ENCODE assay signal across 18 mouse cellular contexts in the genomic region with DNA sequence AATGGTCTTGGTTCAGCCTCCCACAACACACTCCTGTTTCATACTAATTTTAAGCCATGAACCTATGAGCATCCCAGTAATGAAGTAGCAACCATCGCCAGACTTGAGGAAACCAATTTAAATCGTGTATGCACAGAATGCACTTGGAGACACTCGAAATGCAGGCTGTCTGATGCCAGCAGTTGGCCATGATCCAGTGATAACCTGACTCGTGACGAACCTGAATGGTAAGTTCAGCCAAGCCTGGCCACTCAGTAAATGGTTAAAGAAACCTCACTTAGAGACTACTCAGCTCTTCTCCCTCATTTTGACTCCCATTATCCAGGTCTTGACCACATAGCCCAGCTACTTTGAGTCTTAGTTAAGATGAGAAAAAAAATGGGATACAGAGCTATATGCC. TPM values are rescaled to one million over a fixed set of nuclear protein-coding genes. Genes with fewer than 3 reads are reported as not detected.
DNase-seq lines count a peak whose midpoint lies in the region; ATAC-seq and TF ChIP-seq lines count a peak whose summit lies in the region.
"Had no signal": no experiment of that assay in that cellular context is flagged by ENCODE, and none has a peak within 500 bp of the region (broad histone marks: within the 10 kb centered on the region; RNA-seq: fewer than 3 reads in every experiment).

No protein-coding gene starts in this region.

- DNase-seq in kidney, adult 2 months = peak; percentile 73
- peak; percentile 76 for DNase-seq in kidney, adult 9 months
- peak; percentile 68 to 72 for DNase-seq in kidney, postnatal 25 days
- no peak for DNase-seq in T-cell, adult 2 months (ENCODE audit: low spot score)
- DNase-seq in gastrocnemius, adult 2 months = no peak
- DNase-seq: adrenal gland, adult 8-10 months; adrenal gland, postnatal 36 days; cerebellum, adult 11-12 months; cerebellum, adult 9-11 months; cerebellum, postnatal 36 days; gastrocnemius, postnatal 36 days; heart, postnatal 36 days had no signal

- no peak overlapping the region for H3K9ac ChIP-seq in kidney, embryonic 14.5 days (ENCODE audit: low read depth, low read length)
- H3K9ac ChIP-seq: embryonic facial prominence, embryonic 13.5 days; forebrain, embryonic 12.5 days; heart, embryonic 13.5 days; hindbrain, embryonic 15.5 days had no signal

- H3K27ac ChIP-seq in kidney, adult 2 months (ENCODE audit: insufficient read depth, low read depth, low read length) = peak overlapping the region; percentile 8; the same call in 1 of the 2 replicates
- H3K27ac ChIP-seq in kidney, embryonic 14.5 days (ENCODE audit: low read depth, low read length) = no peak overlapping the region
- H3K27ac ChIP-seq in gastrocnemius, adult 2 months = no peak overlapping the region
- H3K27ac ChIP-seq: embryonic facial prominence, embryonic 13.5 days; forebrain, embryonic 12.5 days; heart, embryonic 13.5 days; hindbrain, embryonic 15.5 days had no signal

- H3K9me3 ChIP-seq in kidney, embryonic 14.5 days (ENCODE audit: control insufficient read depth, low read length) = no peaks in the 10 kb centered on the region
- H3K9me3 ChIP-seq: embryonic facial prominence, embryonic 13.5 days; forebrain, embryonic 12.5 days; heart, embryonic 13.5 days; hindbrain, embryonic 15.5 days had no signal

- WGBS in kidney, adult 2 months = 34% methylated on average over 5 of the region's 5 CpGs
- WGBS in kidney, embryonic 14.5 days = 88% methylated on average over 5 of the region's 5 CpGs

- H3K4me1 ChIP-seq in kidney, adult 2 months (ENCODE audit: control insufficient read depth, insufficient read depth, low read length) = no peaks in the 10 kb centered on the region; the same call in 1 of the 2 replicates
- H3K4me1 ChIP-seq in kidney, embryonic 14.5 days (ENCODE audit: control insufficient read depth, insufficient read depth, low read length) = no peaks in the 10 kb centered on the region
- H3K4me1 ChIP-seq: embryonic facial prominence, embryonic 13.5 days; forebrain, embryonic 12.5 days; heart, embryonic 13.5 days; hindbrain, embryonic 15.5 days had no signal

- H3K36me3 ChIP-seq in kidney, adult 2 months (ENCODE audit: control insufficient read depth, insufficient read depth, low read length) = no peaks in the 10 kb centered on the region
- no peaks in the 10 kb centered on the region for H3K36me3 ChIP-seq in kidney, embryonic 14.5 days (ENCODE audit: control insufficient read depth, insufficient read depth, low read length)
- H3K36me3 ChIP-seq: forebrain, embryonic 12.5 days; hindbrain, embryonic 15.5 days had no signal

- intact Hi-C loops in gastrocnemius, adult 2 months (cut with DNase I) = no loop called here

- no peak for TF ChIP-seq POLR2A in kidney, adult 2 months (IDR thresholded peaks at IDR 0.05; ENCODE audit: low read depth, low read length)

- TF ChIP-seq CTCF in kidney, adult 2 months (conservative IDR thresholded peaks at IDR 0.05; ENCODE audit: insufficient read depth, insufficient read length, low read depth, low read length) = no peak
- no peak for TF ChIP-seq CTCF in gastrocnemius, adult 2 months (IDR thresholded peaks at IDR 0.05)

- no peak overlapping the region for H3K4me3 ChIP-seq in kidney, adult 2 months (ENCODE audit: insufficient read depth, low read depth, low read length)
- H3K4me3 ChIP-seq in kidney, embryonic 14.5 days (ENCODE audit: low read length) = no peak overlapping the region
- H3K4me3 ChIP-seq in gastrocnemius, adult 2 months = no peak overlapping the region
- H3K4me3 ChIP-seq: embryonic facial prominence, embryonic 13.5 days; forebrain, embryonic 12.5 days; heart, embryonic 13.5 days; hindbrain, embryonic 15.5 days had no signal

- no peak overlapping the region for H3K4me2 ChIP-seq in kidney, embryonic 14.5 days (replicated peaks; ENCODE audit: low read depth, low read length)
- H3K4me2 ChIP-seq: embryonic facial prominence, embryonic 13.5 days; forebrain, embryonic 12.5 days; heart, embryonic 13.5 days; hindbrain, embryonic 15.5 days had no signal

- no peak for ATAC-seq in kidney, embryonic 14.5 days (ENCODE audit: low FRiP score, low TSS enrichment)
- ATAC-seq: forebrain, embryonic 16.5 days had no signal

- H3K27me3 ChIP-seq in kidney, adult 2 months (replicated peaks; ENCODE audit: control insufficient read depth, insufficient read depth, low read length) = no peaks in the 10 kb centered on the region
- no peaks in the 10 kb centered on the region for H3K27me3 ChIP-seq in kidney, embryonic 14.5 days (ENCODE audit: control insufficient read depth, insufficient read depth, low read length)
- H3K27me3 ChIP-seq: embryonic facial prominence, embryonic 13.5 days; forebrain, embryonic 12.5 days; heart, embryonic 13.5 days; hindbrain, embryonic 15.5 days had no signal

RNA-seq across cellular contexts. Expression of a gene that starts 27.2 kb away (rescaled TPM):
- 13.9 and 14.5 TPM in 2 replicates for polyA plus RNA-seq in kidney, adult 2 months (2012; rRNA removed)
- polyA plus RNA-seq in kidney, embryonic 14.5 days (2014; fragmentation: Nextera tagmentation; extraction: Ambion mirVana) = 0.30 and 0.74 TPM in 2 replicates
- under 1 TPM; 0.08 to 0.28 TPM for total RNA-seq in gastrocnemius, adult 2 months (2021)

RNA-seq across cellular contexts. Expression of a gene that starts 50.2 kb away (rescaled TPM):
- 135 and 164 TPM in 2 replicates for polyA plus RNA-seq in kidney, adult 2 months (2012; rRNA removed)
- polyA plus RNA-seq in kidney, embryonic 14.5 days (2014; fragmentation: Nextera tagmentation; extraction: Ambion mirVana) = 5.1 and 5.3 TPM in 2 replicates
- total RNA-seq in gastrocnemius, adult 2 months (2021) = 1 to 10 TPM in 1 of 2 experiments, under 1 TPM in 1; 0.61 to 7.8 TPM

Comparison
In these comparisons a context has a peak if more than half of its experiments do, and no peak if none do; other contexts are left out.
1. RNA of a gene that starts 50.2 kb away (polyA plus RNA-seq): 135 to 164 TPM in kidney, adult 2 months; 5.1 to 5.3 TPM in kidney, embryonic 14.5 days; every median in the first group is over 10 times any median in the second.
2. DNase-seq: peak in kidney, adult 2 months (single experiment), kidney, adult 9 months (single experiment) and kidney, postnatal 25 days (2 of 2); none in T-cell, adult 2 months (single experiment) and gastrocnemius, adult 2 months (single experiment).